Mouse (Mus musculus) kidney, embryonic 15.5 days (tissue): Measurements from ENCODE around the gene Zbed4. TPM values are rescaled to one million over a fixed set of nuclear protein-coding genes. Genes with fewer than 3 reads are reported as not detected.
A peak's percentile ranks its signal among the peaks of the same experiment; 100 is the strongest.
"Not testable (repeated sequence)": the region's sequence is repeated elsewhere in the genome, so short reads cannot be mapped to it uniquely, and the experiment has no call there.

Experiments
- ATAC-seq: fragments of 200-750 bp; cut with Nextera tagmentation; replicated peaks from 2 replicates; pipeline ENCODE4 v1.8.0; 2017; ENCODE audit warnings: moderate TSS enrichment; ENCODE audit not compliant: low FRiP score
- H3K27ac ChIP-seq: fragments of 300-500 bp; sonication (generic); 2 replicates; pipeline ENCODE4 v1.5.1; 2015; ENCODE audit warnings: mild to moderate bottlenecking, inconsistent platforms
- H3K27me3 ChIP-seq: fragments of 300-500 bp; sonication (generic); 2 replicates; pipeline ENCODE4 v1.6.1; 2015; ENCODE audit warnings: inconsistent platforms
- H3K36me3 ChIP-seq: fragments of 300-500 bp; sonication (generic); 2 replicates; pipeline ENCODE4 v1.6.1; 2015; ENCODE audit warnings: inconsistent platforms
- H3K4me1 ChIP-seq: fragments of 300-500 bp; sonication (generic); 2 replicates; pipeline ENCODE4 v1.6.1; 2015; ENCODE audit warnings: inconsistent platforms
- H3K4me2 ChIP-seq: fragments of 300-500 bp; sonication (generic); 2 replicates; pipeline ENCODE4 v1.6.1; 2015; ENCODE audit warnings: moderate library complexity, mild to moderate bottlenecking, inconsistent platforms
- H3K4me3 ChIP-seq: fragments of 300-500 bp; sonication (generic); replicated peaks from 2 replicates; pipeline ENCODE4 v1.5.1; 2015; ENCODE audit warnings: mild to moderate bottlenecking, inconsistent platforms
- H3K9ac ChIP-seq: fragments of 300-500 bp; sonication (generic); 2 replicates; pipeline ENCODE4 v1.6.1; 2015; ENCODE audit warnings: mild to moderate bottlenecking, inconsistent platforms
- H3K9me3 ChIP-seq: fragments of 300-500 bp; sonication (generic); replicated peaks from 2 replicates; pipeline ENCODE4 v1.6.1; 2016; ENCODE audit warnings: inconsistent platforms
- WGBS: fragments of 180-500 bp; shearing (Covaris S2); methylation state at CpG from one replicate; pipeline ENCODE4 v1.1.7; 2015; ENCODE audit warnings: mixed read lengths; 5-methylcytosine and 5-hydroxymethylcytosine counted together
- polyA plus RNA-seq: library from polyadenylated mRNA; unstranded; fragments of >200 nt; fragmentation: Nextera tagmentation; extraction: Ambion mirVana; gene quantifications from 2 replicates; pipeline ENCODE4 v1.2.1, GENCODE M21; 2015

Zbed4 gene
- polyA plus RNA-seq, 1 experiment from 2014 or later, result 19.6 TPM

- 80% methylated on average over 6 of the region's 6 CpGs for WGBS
- Histone ChIP-seq H3K4me3 (no peak overlapping the region), H3K9me3 (no peaks in the 10 kb centered on the region), H3K9ac (no peak overlapping the region), H3K4me1 (0 out of 2 replicates have a peak, but pooled peaks cover 3% of the 10 kb centered on the region), H3K27ac (no peak overlapping the region), H3K4me2 (no peak overlapping the region), H3K27me3 (no peaks in the 10 kb centered on the region), H3K36me3 (peaks cover 90% of the 10 kb centered on the region)
- no peak for ATAC-seq
Observed at GRCm38 (mm10) chr15:88723205-88723604, 28.3 kb upstream of the Zbed4 start.

DNA sequence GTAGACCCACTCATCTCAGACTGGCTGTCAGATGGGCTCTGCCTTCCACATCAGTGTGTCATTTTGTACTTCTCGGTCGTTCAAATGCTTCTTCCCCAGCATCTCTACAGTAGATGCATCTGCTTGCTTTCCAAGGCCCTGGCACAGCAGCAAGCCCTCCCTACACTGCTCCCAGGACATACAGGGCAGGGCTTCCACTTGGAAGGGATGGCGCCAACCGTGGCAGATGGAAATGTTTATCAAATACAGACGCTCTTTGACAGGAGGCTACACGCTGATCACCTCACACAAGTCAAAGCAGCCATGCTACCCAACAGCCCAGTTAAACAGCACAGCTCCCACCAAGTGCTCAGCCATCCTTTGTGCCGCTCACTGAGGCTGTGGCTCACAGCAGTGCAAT is 27.1 kb upstream of the Zbed4 start:
- no peak overlapping the region for H3K4me3 ChIP-seq
- 0 out of 2 replicates have a peak, but pooled peaks cover 3% of the 10 kb centered on the region for H3K4me1 ChIP-seq
- peaks cover 89% of the 10 kb centered on the region for H3K36me3 ChIP-seq
- no peak overlapping the region for H3K9ac ChIP-seq
- H3K4me2 ChIP-seq, result no peak overlapping the region
- H3K9me3 ChIP-seq, result no peaks in the 10 kb centered on the region
- H3K27me3 ChIP-seq, result no peaks in the 10 kb centered on the region
- no peak overlapping the region for H3K27ac ChIP-seq
- 88% methylated on average over 7 of the region's 7 CpGs for WGBS
- ATAC-seq, result no peak

DNA sequence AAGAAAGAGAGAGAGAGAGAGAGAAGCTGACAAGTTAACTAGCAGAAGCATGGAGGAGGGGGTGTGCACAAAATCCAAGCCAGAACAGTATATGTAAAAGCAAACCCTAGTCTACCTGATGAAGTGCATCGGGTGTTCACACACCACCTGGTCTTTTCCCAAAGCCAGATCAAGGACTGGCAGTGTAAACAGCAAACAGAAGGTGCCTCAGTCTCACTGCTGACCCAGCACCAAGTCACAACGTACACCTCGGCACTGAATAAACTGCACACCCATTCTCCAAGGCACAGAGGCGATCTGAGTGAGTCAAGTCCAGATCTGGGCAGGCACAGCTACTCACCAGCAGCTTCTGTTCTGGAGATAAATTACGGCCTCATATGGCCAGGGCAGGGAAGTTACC is 26.4 kb upstream of the Zbed4 start:
- Histone ChIP-seq H3K27ac (no peak overlapping the region), H3K4me1 (0 out of 2 replicates have a peak, but pooled peaks cover 3% of the 10 kb centered on the region), H3K4me3 (no peak overlapping the region), H3K9me3 (no peaks in the 10 kb centered on the region), H3K4me2 (no peak overlapping the region), H3K9ac (no peak overlapping the region), H3K27me3 (no peaks in the 10 kb centered on the region), H3K36me3 (peaks cover 89% of the 10 kb centered on the region)
- no peak for ATAC-seq
- 85% methylated on average over 5 of the region's 5 CpGs for WGBS

- H3K9ac ChIP-seq, result no peak overlapping the region
- no peak overlapping the region for H3K27ac ChIP-seq
- H3K9me3 ChIP-seq, result no peaks in the 10 kb centered on the region
- no peaks in the 10 kb centered on the region for H3K27me3 ChIP-seq
- H3K4me3 ChIP-seq, result no peak overlapping the region
- no peak for ATAC-seq
- 92% methylated on average over 3 of the region's 3 CpGs for WGBS
- peaks cover 78% of the 10 kb centered on the region for H3K36me3 ChIP-seq
- peaks cover 24% of the 10 kb centered on the region for H3K4me1 ChIP-seq
- H3K4me2 ChIP-seq, result no peak overlapping the region
Observed at GRCm38 (mm10) chr15:88727204-88727603, 24.3 kb upstream of the Zbed4 start.

DNA sequence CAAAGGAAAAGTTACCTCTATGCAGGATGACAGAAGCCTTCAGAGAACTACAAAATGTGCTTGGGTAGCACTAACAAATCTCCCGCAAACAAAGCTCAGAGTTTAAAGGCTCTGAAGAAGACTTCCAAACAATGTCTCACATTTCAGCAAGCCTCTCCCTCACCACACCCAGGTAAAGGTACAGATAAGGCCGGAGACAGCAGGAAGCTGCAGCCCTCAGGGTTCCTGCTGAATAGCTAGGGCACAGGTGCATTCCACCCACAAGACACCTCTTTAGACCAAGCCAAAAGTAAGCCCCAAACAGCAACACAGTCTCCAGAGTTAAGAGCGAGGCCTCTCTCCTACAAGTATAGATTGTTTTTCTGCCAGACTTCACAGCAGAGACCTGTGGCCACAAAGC is 20.7 kb upstream of the Zbed4 start:
- H3K36me3 ChIP-seq, result peaks cover 44% of the 10 kb centered on the region
- no peaks in the 10 kb centered on the region for H3K27me3 ChIP-seq
- H3K9me3 ChIP-seq, result no peaks in the 10 kb centered on the region
- WGBS, result 75% methylated on average over 3 of the region's 3 CpGs
- no peak for ATAC-seq
- peaks cover 33% of the 10 kb centered on the region for H3K4me1 ChIP-seq
- H3K27ac ChIP-seq, result peak overlapping the region; percentile 16; the same call in 1 of the 2 replicates
- no peak overlapping the region for H3K9ac ChIP-seq
- H3K4me3 ChIP-seq, result no peak overlapping the region
- peak overlapping the region; percentile 82; the same call in 1 of the 2 replicates for H3K4me2 ChIP-seq

- peak overlapping the region; percentile 99 for H3K9ac ChIP-seq
- ATAC-seq, result no peak
- no peaks in the 10 kb centered on the region for H3K9me3 ChIP-seq
- H3K4me1 ChIP-seq, result peaks cover 33% of the 10 kb centered on the region
- no peak overlapping the region for H3K27ac ChIP-seq
- peak overlapping the region; percentile 82 for H3K4me2 ChIP-seq
- H3K27me3 ChIP-seq, result no peaks in the 10 kb centered on the region
- 12% methylated on average over 15 of the region's 15 CpGs for WGBS
- H3K36me3 ChIP-seq, result peaks cover 30% of the 10 kb centered on the region
- peak overlapping the region; percentile 99 for H3K4me3 ChIP-seq
Observed at GRCm38 (mm10) chr15:88732405-88733020, 18.9 kb upstream of the Zbed4 start.

- ATAC-seq, result peak; percentile 71
Observed at GRCm38 (mm10) chr15:88733041-88733751, 18.3 kb upstream of the Zbed4 start.

DNA sequence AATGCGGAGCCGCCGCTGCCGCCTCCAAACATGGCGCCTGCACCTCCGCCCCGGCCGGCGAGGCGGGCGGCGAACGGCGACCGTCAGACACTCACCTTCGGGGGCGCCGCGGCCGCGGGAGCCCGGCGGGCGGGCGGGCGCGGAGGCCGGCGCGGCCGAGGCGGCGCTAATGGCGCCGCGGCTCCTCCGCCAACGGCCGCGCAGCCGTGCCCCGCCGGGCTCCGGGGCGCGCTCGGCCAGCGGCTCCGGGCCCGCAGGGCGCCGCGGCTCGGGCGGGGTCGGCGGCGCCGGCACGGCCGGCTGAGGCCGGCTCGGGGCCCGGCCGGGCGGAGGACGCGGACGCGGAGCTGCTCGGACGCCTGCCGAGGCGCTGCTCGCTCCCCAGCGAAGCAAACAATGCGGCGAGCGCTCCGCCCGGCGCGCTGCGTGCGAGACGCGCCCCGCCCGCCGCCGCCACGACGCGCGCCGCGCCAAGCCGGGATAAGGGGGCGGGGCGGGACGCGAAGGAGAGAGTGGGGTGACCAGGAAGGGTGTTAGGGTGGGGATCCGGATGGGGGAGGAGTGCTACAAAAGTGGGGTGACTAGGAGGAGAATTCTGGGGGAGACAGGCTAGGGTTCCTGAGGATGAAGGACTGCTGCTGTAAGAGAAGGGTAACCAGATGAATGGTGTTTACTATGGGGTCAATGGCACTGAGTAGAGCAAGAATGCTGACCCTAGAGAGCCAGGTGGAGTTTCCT is 17.5 kb upstream of the Zbed4 start, which contains the start of gene Brd1:
TSS of gene Brd1 (minus strand) at position 400 of the 738 bp plus-strand sequence.
- under 1% methylated on average over 74 of the region's 103 CpGs for WGBS

More at GRCm38 (mm10) chr15:88733041-88733751, 18.3 kb upstream of the Zbed4 start:
- Histone ChIP-seq H3K9me3 (no peaks in the 10 kb centered on the region), H3K4me2 (peak overlapping the region; percentile 82), H3K36me3 (peaks cover 27% of the 10 kb centered on the region), H3K4me3 (peak overlapping the region; percentile 99), H3K4me1 (peaks cover 33% of the 10 kb centered on the region), H3K27me3 (no peaks in the 10 kb centered on the region), H3K27ac (peak overlapping the region; percentile 90), H3K9ac (peak overlapping the region; percentile 99)
- WGBS, result under 1% methylated on average over 82 of the region's 86 CpGs

GRCm38 (mm10) chr15:88736166-88736565 is 15.3 kb upstream of the Zbed4 start:
- Histone ChIP-seq H3K9me3 (no peaks in the 10 kb centered on the region), H3K4me1 (peaks cover 34% of the 10 kb centered on the region), H3K9ac (no peak overlapping the region), H3K36me3 (no peaks in the 10 kb centered on the region), H3K27me3 (no peaks in the 10 kb centered on the region), H3K4me3 (no peak overlapping the region), H3K27ac (no peak overlapping the region), H3K4me2 (no peak overlapping the region)
- WGBS, result 59% methylated on average over 4 of the region's 4 CpGs
- no peak for ATAC-seq

More for the DNA sequence above, 17.5 kb upstream of the Zbed4 start, which contains the start of gene Brd1:
- Histone ChIP-seq H3K9me3 (no peaks in the 10 kb centered on the region), H3K4me2 (peak within 1 kb of the TSS; percentile 82), H3K27ac (peak within 1 kb of the TSS; percentile 90), H3K27me3 (no peaks in the 10 kb centered on the region), H3K36me3 (peaks cover 20% of the 10 kb centered on the region), H3K9ac (peak within 1 kb of the TSS; percentile 99), H3K4me1 (peaks cover 33% of the 10 kb centered on the region), H3K4me3 (peak within 1 kb of the TSS; percentile 99)
- ATAC-seq, result peak; percentile 87

GRCm38 (mm10) chr15:88738466-88738865 is 13.0 kb upstream of the Zbed4 start:
- 86% methylated on average over 2 of the region's 2 CpGs for WGBS
- no peak overlapping the region for H3K4me3 ChIP-seq
- H3K27me3 ChIP-seq, result no peaks in the 10 kb centered on the region
- no peak for ATAC-seq
- no peak overlapping the region for H3K4me2 ChIP-seq
- no peak overlapping the region for H3K27ac ChIP-seq
- peaks cover 19% of the 10 kb centered on the region for H3K4me1 ChIP-seq
- no peaks in the 10 kb centered on the region for H3K9me3 ChIP-seq
- no peaks in the 10 kb centered on the region for H3K36me3 ChIP-seq
- no peak overlapping the region for H3K9ac ChIP-seq

- H3K4me1 ChIP-seq, result peaks cover 12% of the 10 kb centered on the region
- no peaks in the 10 kb centered on the region for H3K27me3 ChIP-seq
- no peak overlapping the region for H3K4me3 ChIP-seq
- ATAC-seq, result no peak
- no peaks in the 10 kb centered on the region for H3K9me3 ChIP-seq
- H3K4me2 ChIP-seq, result no peak overlapping the region
- H3K9ac ChIP-seq, result no peak overlapping the region
- H3K27ac ChIP-seq, result no peak overlapping the region
- 81% methylated on average over 6 of the region's 6 CpGs for WGBS
- H3K36me3 ChIP-seq, result no peaks in the 10 kb centered on the region
Observed at GRCm38 (mm10) chr15:88741366-88741765, 10.1 kb upstream of the Zbed4 start.

GRCm38 (mm10) chr15:88743371-88743770 is 8.1 kb upstream of the Zbed4 start:
- not testable (repeated sequence) for H3K27me3 ChIP-seq, H3K9ac ChIP-seq, H3K27ac ChIP-seq, ATAC-seq, H3K4me3 ChIP-seq, H3K4me2 ChIP-seq, H3K36me3 ChIP-seq, H3K9me3 ChIP-seq
- 92% methylated on average over 5 of the region's 5 CpGs for WGBS
- peaks cover 12% of the 10 kb centered on the region for H3K4me1 ChIP-seq
